Mouse (Mus musculus): ENCODE data around the gene Tmem135. TPM values are rescaled to one million over a fixed set of nuclear protein-coding genes. Genes with fewer than 3 reads are reported as not detected.

Tmem135 gene
- polyA plus RNA-seq, 1 experiment from 2014 or later: 15.1 TPM

GRCm38 (mm10) chr7:89247012-89247710, 156.9 kb downstream of the Tmem135 start:
- no peaks in the 10 kb centered on the region for H3K27me3 ChIP-seq (ENCODE audit: control insufficient read depth, insufficient read depth, low read length)
- H3K9me3 ChIP-seq (ENCODE audit: control insufficient read depth, low read length): no peaks in the 10 kb centered on the region
- no peak overlapping the region for H3K27ac ChIP-seq (ENCODE audit: low read depth, low read length)
- H3K9ac ChIP-seq (ENCODE audit: low read length): no peak overlapping the region
- no peak for DNase-seq (ENCODE audit: low spot score, missing footprints)
- no peak for ATAC-seq (ENCODE audit: low FRiP score)
- H3K36me3 ChIP-seq (ENCODE audit: control insufficient read depth, insufficient read depth, low read length): no peaks in the 10 kb centered on the region
- H3K4me3 ChIP-seq (ENCODE audit: low read depth, low read length): no peak overlapping the region
- H3K4me2 ChIP-seq: no peak overlapping the region
- no peaks in the 10 kb centered on the region for H3K4me1 ChIP-seq (ENCODE audit: control insufficient read depth, insufficient read depth, low read length)
- 98% methylated on average over 2 of the region's 2 CpGs for WGBS

- Histone ChIP-seq H3K27ac (ENCODE audit: low read depth, low read length) (no peak overlapping the region), H3K9ac (ENCODE audit: low read length) (no peak overlapping the region), H3K4me3 (ENCODE audit: low read depth, low read length) (no peak overlapping the region), H3K4me2 (no peak overlapping the region), H3K4me1 (ENCODE audit: control insufficient read depth, insufficient read depth, low read length) (no peaks in the 10 kb centered on the region), H3K9me3 (ENCODE audit: control insufficient read depth, low read length) (no peaks in the 10 kb centered on the region), H3K27me3 (ENCODE audit: control insufficient read depth, insufficient read depth, low read length) (no peaks in the 10 kb centered on the region), H3K36me3 (ENCODE audit: control insufficient read depth, insufficient read depth, low read length) (no peaks in the 10 kb centered on the region)
- ATAC-seq (ENCODE audit: low FRiP score) (no peak), DNase-seq (ENCODE audit: low spot score, missing footprints) (no peak)
- WGBS: 93% methylated on average over 4 of the region's 4 CpGs
Measured at GRCm38 (mm10) chr7:89242565-89242964, 161.5 kb downstream of the Tmem135 start.

- H3K9me3 ChIP-seq (ENCODE audit: control insufficient read depth, low read length): no peaks in the 10 kb centered on the region
- DNase-seq (ENCODE audit: low spot score, missing footprints): no peak
- H3K4me1 ChIP-seq (ENCODE audit: control insufficient read depth, insufficient read depth, low read length): no peaks in the 10 kb centered on the region
- no peaks in the 10 kb centered on the region for H3K27me3 ChIP-seq (ENCODE audit: control insufficient read depth, insufficient read depth, low read length)
- H3K4me3 ChIP-seq (ENCODE audit: low read depth, low read length): no peak overlapping the region
- WGBS: 92% methylated on average over 2 of the region's 2 CpGs
- no peak overlapping the region for H3K4me2 ChIP-seq
- H3K9ac ChIP-seq (ENCODE audit: low read length): no peak overlapping the region
- no peaks in the 10 kb centered on the region for H3K36me3 ChIP-seq (ENCODE audit: control insufficient read depth, insufficient read depth, low read length)
- H3K27ac ChIP-seq (ENCODE audit: low read depth, low read length): no peak overlapping the region
- ATAC-seq (ENCODE audit: low FRiP score): no peak
Measured at GRCm38 (mm10) chr7:89242143-89242542, 161.9 kb downstream of the Tmem135 start.

- DNase-seq (ENCODE audit: low spot score, missing footprints) (no peak), ATAC-seq (ENCODE audit: low FRiP score) (no peak)
- H3K4me1 ChIP-seq (ENCODE audit: control insufficient read depth, insufficient read depth, low read length): no peaks in the 10 kb centered on the region
- no peak overlapping the region for H3K4me3 ChIP-seq (ENCODE audit: low read depth, low read length)
- WGBS: 90% methylated on average over 4 of the region's 4 CpGs
- H3K9ac ChIP-seq (ENCODE audit: low read length): no peak overlapping the region
- no peaks in the 10 kb centered on the region for H3K36me3 ChIP-seq (ENCODE audit: control insufficient read depth, insufficient read depth, low read length)
- H3K9me3 ChIP-seq (ENCODE audit: control insufficient read depth, low read length): no peaks in the 10 kb centered on the region
- H3K27me3 ChIP-seq (ENCODE audit: control insufficient read depth, insufficient read depth, low read length): no peaks in the 10 kb centered on the region
- H3K4me2 ChIP-seq: no peak overlapping the region
- H3K27ac ChIP-seq (ENCODE audit: low read depth, low read length): no peak overlapping the region
Measured at GRCm38 (mm10) chr7:89239592-89239991, 164.4 kb downstream of the Tmem135 start.

- H3K36me3 ChIP-seq (ENCODE audit: control insufficient read depth, insufficient read depth, low read length): no peaks in the 10 kb centered on the region
- no peak overlapping the region for H3K4me2 ChIP-seq
- H3K27ac ChIP-seq (ENCODE audit: low read depth, low read length): no peak overlapping the region
- no peaks in the 10 kb centered on the region for H3K4me1 ChIP-seq (ENCODE audit: control insufficient read depth, insufficient read depth, low read length)
- no peaks in the 10 kb centered on the region for H3K27me3 ChIP-seq (ENCODE audit: control insufficient read depth, insufficient read depth, low read length)
- no peaks in the 10 kb centered on the region for H3K9me3 ChIP-seq (ENCODE audit: control insufficient read depth, low read length)
- H3K9ac ChIP-seq (ENCODE audit: low read length): no peak overlapping the region
- DNase-seq (ENCODE audit: low spot score, missing footprints): no peak
- H3K4me3 ChIP-seq (ENCODE audit: low read depth, low read length): no peak overlapping the region
- 91% methylated on average over 2 of the region's 2 CpGs for WGBS
- ATAC-seq (ENCODE audit: low FRiP score): no peak
Measured at GRCm38 (mm10) chr7:89236592-89236991, 167.4 kb downstream of the Tmem135 start.

GRCm38 (mm10) chr7:89235974-89236507, 168.0 kb downstream of the Tmem135 start:
- WGBS: 80% methylated on average over 4 of the region's 4 CpGs
- ATAC-seq (ENCODE audit: low FRiP score): no peak

GRCm38 (mm10) chr7:89232499-89233145, 171.4 kb downstream of the Tmem135 start:
- H3K27me3 ChIP-seq (ENCODE audit: control insufficient read depth, insufficient read depth, low read length): no peaks in the 10 kb centered on the region
- DNase-seq (ENCODE audit: low spot score, missing footprints) (no peak), ATAC-seq (ENCODE audit: low FRiP score) (no peak)
- no peaks in the 10 kb centered on the region for H3K4me1 ChIP-seq (ENCODE audit: control insufficient read depth, insufficient read depth, low read length)
- H3K4me2 ChIP-seq: no peak overlapping the region
- H3K9me3 ChIP-seq (ENCODE audit: control insufficient read depth, low read length): no peaks in the 10 kb centered on the region
- no peaks in the 10 kb centered on the region for H3K36me3 ChIP-seq (ENCODE audit: control insufficient read depth, insufficient read depth, low read length)
- no peak overlapping the region for H3K9ac ChIP-seq (ENCODE audit: low read length)
- WGBS: 96% methylated on average over 3 of the region's 3 CpGs
- no peak overlapping the region for H3K27ac ChIP-seq (ENCODE audit: low read depth, low read length)
- no peak overlapping the region for H3K4me3 ChIP-seq (ENCODE audit: low read depth, low read length)

More at GRCm38 (mm10) chr7:89235974-89236507, 168.0 kb downstream of the Tmem135 start:
- no peak for DNase-seq (ENCODE audit: low spot score, missing footprints)
- Histone ChIP-seq H3K27me3 (ENCODE audit: control insufficient read depth, insufficient read depth, low read length) (no peaks in the 10 kb centered on the region), H3K9ac (ENCODE audit: low read length) (no peak overlapping the region), H3K27ac (ENCODE audit: low read depth, low read length) (no peak overlapping the region), H3K36me3 (ENCODE audit: control insufficient read depth, insufficient read depth, low read length) (no peaks in the 10 kb centered on the region), H3K9me3 (ENCODE audit: control insufficient read depth, low read length) (no peaks in the 10 kb centered on the region), H3K4me2 (no peak overlapping the region), H3K4me3 (ENCODE audit: low read depth, low read length) (no peak overlapping the region), H3K4me1 (ENCODE audit: control insufficient read depth, insufficient read depth, low read length) (no peaks in the 10 kb centered on the region)

- ATAC-seq (ENCODE audit: low FRiP score): no peak
- Histone ChIP-seq H3K4me3 (ENCODE audit: low read depth, low read length) (no peak overlapping the region), H3K9ac (ENCODE audit: low read length) (no peak overlapping the region), H3K9me3 (ENCODE audit: control insufficient read depth, low read length) (no peaks in the 10 kb centered on the region), H3K27me3 (ENCODE audit: control insufficient read depth, insufficient read depth, low read length) (no peaks in the 10 kb centered on the region), H3K27ac (ENCODE audit: low read depth, low read length) (no peak overlapping the region), H3K4me2 (no peak overlapping the region), H3K36me3 (ENCODE audit: control insufficient read depth, insufficient read depth, low read length) (no peaks in the 10 kb centered on the region), H3K4me1 (ENCODE audit: control insufficient read depth, insufficient read depth, low read length) (peaks cover 3% of the 10 kb centered on the region; the same call in 1 of the 2 replicates)
- 91% methylated on average over 3 of the region's 3 CpGs for WGBS
- DNase-seq (ENCODE audit: low spot score, missing footprints): no peak
Measured at GRCm38 (mm10) chr7:89231200-89231790, 172.7 kb downstream of the Tmem135 start.

GRCm38 (mm10) chr7:89222609-89223008, 181.4 kb downstream of the Tmem135 start:
- no peak for DNase-seq (ENCODE audit: low spot score, missing footprints)
- no peak overlapping the region for H3K4me2 ChIP-seq
- no peak for ATAC-seq (ENCODE audit: low FRiP score)
- no peak overlapping the region for H3K9ac ChIP-seq (ENCODE audit: low read length)
- no peak overlapping the region for H3K4me3 ChIP-seq (ENCODE audit: low read depth, low read length)
- H3K36me3 ChIP-seq (ENCODE audit: control insufficient read depth, insufficient read depth, low read length): no peaks in the 10 kb centered on the region
- H3K9me3 ChIP-seq (ENCODE audit: control insufficient read depth, low read length): no peaks in the 10 kb centered on the region
- 87% methylated on average over 1 of the region's 1 CpGs for WGBS
- H3K27ac ChIP-seq (ENCODE audit: low read depth, low read length): no peak overlapping the region
- peaks cover 3% of the 10 kb centered on the region; the same call in 1 of the 2 replicates for H3K4me1 ChIP-seq (ENCODE audit: control insufficient read depth, insufficient read depth, low read length)
- H3K27me3 ChIP-seq (ENCODE audit: control insufficient read depth, insufficient read depth, low read length): no peaks in the 10 kb centered on the region
